Mouse (Mus musculus) right cerebral cortex, postnatal 25 days (tissue): ENCODE results near the gene Chrnb4.

Source experiments
- DNase-seq: peaks from one replicate; pipeline ENCODE4 v3.0.0; 2022

Chrnb4 gene

DNA sequence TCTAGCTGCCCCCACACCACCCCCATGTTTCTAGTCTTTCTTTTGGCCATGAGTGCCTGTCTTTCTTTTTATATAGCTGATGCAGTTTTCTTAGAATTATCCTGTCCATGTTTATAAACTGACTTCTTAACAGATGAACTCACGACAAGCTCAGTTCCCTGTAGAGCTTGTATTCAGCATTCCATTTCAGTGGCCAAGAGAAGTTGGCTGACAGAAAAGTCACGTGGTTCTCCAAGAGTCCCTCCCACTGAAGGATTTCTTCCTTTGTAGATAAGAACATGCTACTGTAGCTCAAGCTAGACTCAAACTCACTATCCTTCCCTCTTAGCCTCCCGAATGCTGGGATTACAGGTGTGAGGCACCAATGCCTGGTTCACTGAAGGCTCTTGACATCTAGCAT is 31.7 kb downstream of the Chrnb4 start:
- no peak for DNase-seq

DNA sequence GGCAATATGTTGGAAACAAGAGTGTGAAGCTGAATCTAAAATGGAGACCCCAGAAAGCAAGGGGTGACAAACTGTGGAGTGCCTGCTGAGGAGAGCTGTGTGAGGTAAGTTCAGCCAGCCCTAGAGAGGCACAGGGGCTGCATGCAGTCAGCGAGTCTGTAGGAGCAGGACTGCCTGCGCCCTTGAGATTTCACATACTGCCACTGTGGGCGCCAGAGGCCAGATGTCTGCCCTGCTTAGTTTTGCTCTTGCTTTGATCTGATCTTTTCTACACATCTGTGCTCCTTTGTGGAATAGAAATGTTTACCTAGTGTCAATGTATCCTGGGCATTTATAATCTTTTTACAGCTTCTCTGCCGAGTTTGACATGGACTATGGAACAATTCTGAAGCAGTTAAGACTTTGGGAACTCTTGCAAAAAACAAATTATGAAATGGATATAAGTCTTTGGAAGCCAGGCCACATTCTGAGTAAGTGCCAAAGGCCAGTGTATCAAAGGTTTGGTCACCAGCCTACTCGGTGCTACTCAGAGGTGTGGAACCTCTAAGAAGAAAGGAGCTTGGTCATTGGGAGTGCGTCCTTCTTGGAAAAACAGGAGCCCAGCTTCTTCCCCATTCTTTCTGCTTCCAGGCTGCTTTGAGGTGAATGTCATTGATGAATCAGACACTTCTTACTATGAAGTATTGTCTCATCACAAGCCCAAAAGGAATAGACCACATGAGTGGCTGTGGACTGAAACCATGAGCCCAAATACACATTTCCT is 37.8 kb downstream of the Chrnb4 start:
- DNase-seq: no peak

DNA sequence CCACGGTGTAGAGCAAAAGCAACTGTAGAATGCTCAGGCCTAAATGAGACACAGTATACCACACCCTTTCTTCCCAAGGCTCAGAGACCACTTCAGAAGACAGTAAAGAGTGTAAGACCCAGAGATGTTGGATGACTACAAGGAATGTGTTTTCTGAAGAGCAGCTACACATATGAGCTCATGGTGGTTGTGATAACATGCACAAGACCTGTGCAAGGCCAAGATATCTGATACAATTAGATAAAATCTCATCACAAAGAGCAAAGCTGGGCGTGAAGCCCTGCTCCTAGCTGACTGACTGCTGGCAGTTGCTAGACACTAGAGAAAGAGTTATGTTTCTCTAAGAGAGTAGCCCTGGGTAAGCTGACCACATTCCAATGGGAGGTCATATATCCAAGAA is 38.9 kb downstream of the Chrnb4 start:
- no peak for DNase-seq

DNA sequence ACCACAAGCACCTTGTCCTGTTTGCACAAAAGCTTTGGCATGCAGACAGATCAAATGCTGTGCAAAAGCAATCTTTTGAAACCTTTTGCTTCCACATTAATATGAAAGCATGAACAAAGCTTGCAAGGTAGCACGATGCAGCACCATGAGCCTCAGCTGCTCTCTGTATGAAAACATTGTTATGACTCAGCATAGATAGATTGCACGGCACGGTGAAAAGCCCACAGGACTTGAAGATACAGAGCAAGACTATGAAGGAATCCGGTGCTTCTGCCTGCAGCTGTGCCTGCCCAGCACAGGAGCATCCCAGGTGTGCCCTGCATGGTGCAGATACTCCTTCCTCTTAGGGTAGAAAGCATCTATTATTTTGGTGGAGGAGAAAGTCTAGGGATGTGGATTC is 45.0 kb downstream of the Chrnb4 start:
- DNase-seq: no peak

DNA sequence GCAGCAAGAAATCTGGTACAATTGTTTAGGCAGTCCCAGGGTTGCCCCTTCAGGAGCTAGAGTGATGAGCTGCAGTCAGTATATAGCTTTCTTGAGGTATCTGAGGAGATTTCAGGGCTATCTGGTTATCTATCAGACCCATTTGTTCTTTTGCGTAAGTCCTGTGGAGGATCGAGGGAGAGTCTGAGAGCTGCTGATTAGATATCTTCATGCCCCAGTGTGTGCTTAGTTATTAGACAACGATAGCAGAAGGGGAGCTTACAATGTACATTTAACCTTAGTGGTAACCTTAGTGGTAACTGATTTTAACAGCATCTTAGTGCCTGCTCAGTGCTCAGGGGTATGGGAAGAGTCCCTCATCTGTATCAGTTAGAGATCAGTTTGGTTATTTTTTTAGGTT is 52.9 kb downstream of the Chrnb4 start:
- DNase-seq: no peak

DNA sequence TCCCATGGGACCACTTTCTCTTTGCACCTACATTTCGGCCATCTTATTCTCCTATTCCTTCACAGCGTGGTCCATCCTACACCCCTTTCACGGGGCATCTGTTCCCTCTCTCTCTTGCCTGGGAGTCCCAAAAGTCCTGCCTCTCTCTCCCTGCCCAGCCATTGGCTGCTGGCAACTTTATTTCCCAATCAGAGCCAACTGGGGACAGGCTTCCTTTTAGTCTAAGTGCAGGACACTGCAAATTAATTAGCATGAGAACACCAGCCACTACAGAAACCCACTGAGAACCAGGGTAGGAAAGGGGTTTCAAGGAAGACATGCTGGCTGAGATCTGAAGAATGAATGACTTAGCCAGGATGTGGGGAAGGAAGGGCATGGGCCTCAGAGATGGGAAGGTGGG is 54.2 kb downstream of the Chrnb4 start:
- no peak for DNase-seq

DNA sequence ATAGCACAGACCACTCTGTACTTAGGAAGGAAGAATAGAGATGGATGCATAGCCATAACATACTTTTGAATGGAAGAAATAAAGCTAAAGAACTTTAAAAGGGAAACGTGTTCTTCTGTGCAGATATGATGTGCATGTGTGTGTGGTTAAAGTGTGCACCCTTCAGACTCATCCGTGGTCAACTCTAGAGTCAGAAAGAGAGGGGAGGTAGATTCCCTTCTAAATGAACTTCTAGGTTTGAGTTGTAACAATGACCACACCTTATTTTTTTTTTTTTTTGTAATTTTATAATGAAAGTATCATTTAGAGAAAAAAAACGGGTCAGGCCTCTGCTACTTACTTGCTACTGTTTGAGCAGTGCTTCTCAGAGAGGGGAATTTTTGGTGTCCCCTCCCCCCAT is 58.2 kb downstream of the Chrnb4 start:
- no peak for DNase-seq

DNA sequence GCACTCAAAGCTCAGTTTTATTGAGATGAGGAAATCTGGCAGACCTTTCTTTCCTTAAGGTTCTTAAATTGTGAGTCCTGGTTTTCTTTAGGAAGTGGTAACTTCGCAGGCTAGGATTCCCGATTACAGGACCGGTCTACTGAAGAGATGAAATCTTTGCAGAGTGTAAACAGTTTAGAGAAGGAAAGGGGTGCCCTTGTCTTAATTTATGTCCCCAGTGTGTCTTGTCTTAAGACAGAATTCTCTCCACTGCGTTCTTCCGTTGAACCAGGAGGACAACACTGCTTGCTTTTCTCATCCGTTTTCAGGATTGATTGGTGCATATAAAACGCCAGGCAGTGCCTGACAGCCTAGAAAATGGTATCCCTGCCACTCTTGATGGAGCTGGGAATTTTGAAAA is 66.2 kb downstream of the Chrnb4 start:
- no peak for DNase-seq

DNA sequence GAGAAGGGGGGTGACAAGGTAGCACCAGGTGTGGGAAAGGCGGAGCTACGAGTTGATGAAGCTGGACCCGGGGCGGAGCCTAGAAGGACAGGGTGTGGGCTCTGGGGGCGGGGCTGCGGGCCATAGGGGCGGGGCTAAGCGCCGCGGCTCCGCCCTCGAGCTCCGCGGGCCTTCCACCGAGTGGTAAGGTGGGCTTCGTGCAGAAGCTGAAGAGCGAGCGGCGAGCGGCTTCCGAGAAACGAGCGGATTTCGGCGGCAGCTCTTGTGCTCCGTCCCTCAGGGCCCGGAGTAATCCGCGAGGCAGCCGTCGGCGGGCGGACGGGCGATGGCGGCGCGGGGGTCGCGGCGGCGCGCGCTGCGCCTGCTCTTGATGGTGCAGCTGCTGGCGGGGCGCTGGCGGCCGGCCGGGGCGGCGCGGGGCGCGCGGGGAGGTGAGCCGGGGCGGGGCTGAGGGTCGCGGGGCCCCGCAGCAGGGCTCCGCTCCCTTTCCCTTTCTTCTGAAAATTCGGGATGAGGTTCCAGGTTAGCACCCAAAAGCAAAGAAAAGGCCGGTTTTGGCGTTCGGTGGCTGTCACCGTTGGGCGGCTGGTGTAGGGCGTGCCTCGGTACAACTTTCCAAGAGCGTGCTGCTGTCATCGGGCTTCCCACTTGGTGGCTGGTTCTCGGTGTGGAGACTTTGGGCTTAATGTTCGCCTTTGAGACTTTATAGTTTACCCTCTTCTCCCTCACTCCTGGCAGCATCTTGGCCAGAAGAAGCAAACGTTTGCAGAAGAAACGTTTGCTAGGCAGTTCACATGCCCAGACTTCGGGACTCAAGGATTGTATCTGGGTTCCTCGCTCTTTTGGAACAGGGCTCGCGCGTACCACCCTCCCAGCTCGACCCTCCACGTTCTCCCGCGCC is 67.0 kb downstream of the Chrnb4 start:
- DNase-seq: peak; percentile 12

DNA sequence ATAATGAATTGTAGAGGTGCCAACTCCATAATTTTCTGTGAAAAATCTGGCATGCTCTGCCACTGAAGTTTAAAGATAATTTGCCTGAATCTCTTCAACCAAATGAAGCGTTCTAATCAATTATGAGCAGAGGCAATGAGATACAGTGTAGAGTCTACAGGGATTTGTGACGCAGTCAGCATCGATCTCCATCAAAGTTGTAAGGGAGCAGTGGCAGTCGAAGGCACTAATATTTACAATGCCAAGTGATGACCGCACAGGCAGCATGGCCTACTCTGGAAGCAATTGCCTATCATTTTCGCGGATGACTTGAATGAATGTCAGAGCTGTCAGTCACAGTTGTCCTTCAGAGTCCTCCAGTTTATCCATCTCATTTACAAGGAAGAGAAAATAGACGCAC is 67.9 kb downstream of the Chrnb4 start, which contains the start of gene Chrna5:
Gene Chrna5 (plus strand): TSS at position 207 of the 400 bp plus-strand sequence.
- DNase-seq: no peak
